9 mouse cellular contexts compared by ENCODE assay signal in genomic region chr1:73538420-73538871, GRCm38 (mm10).
DNase-seq lines count a peak whose midpoint lies in the region; ATAC-seq lines count a peak whose summit lies in the region.
"Had no signal": no experiment of that assay in that cellular context is flagged by ENCODE, and none has a peak within 500 bp of the region (broad histone marks: within the 10 kb centered on the region; RNA-seq: fewer than 3 reads in every experiment).

No protein-coding gene starts in this region.

- H3K4me1 ChIP-seq in embryonic facial prominence, embryonic 15.5 days, result no peaks in the 10 kb centered on the region; the same call in 1 of the 2 replicates
- peaks cover 3% of the 10 kb centered on the region; the same call in 1 of the 2 replicates for H3K4me1 ChIP-seq in midbrain, embryonic 16.5 days (ENCODE audit: control insufficient read depth, insufficient read depth, low read length)

- H3K27ac ChIP-seq in embryonic facial prominence, embryonic 15.5 days (replicated peaks), result no peak overlapping the region
- peak overlapping the region; percentile 54; the same call in 1 of the 2 replicates for H3K27ac ChIP-seq in midbrain, embryonic 16.5 days (ENCODE audit: low read length)

- intact Hi-C loops in left cerebral cortex, postnatal 14 days (cut with DNase I), result loop anchor here (10.0 kb wide), 1 partner anchor 664 kb away; the partner anchor contains the start of gene Igfbp5
- intact Hi-C loops in heart, postnatal 36 days (cut with DNase I), result no loop called here

- H3K4me2 ChIP-seq in embryonic facial prominence, embryonic 15.5 days (replicated peaks), result no peak overlapping the region
- no peak overlapping the region for H3K4me2 ChIP-seq in midbrain, embryonic 16.5 days (ENCODE audit: low read length)

- H3K9ac ChIP-seq in embryonic facial prominence, embryonic 15.5 days, result no peak overlapping the region
- H3K9ac ChIP-seq in midbrain, embryonic 16.5 days (ENCODE audit: low read depth, low read length), result no peak overlapping the region

- H3K36me3 ChIP-seq in embryonic facial prominence, embryonic 15.5 days, result no peaks in the 10 kb centered on the region
- H3K36me3 ChIP-seq in midbrain, embryonic 16.5 days (ENCODE audit: control insufficient read depth, insufficient read depth, low read length), result no peaks in the 10 kb centered on the region
- H3K36me3 ChIP-seq: G1E had no signal

- H3K9me3 ChIP-seq in embryonic facial prominence, embryonic 15.5 days (replicated peaks), result no peaks in the 10 kb centered on the region
- H3K9me3 ChIP-seq in midbrain, embryonic 16.5 days (replicated peaks; ENCODE audit: control insufficient read depth, low read length, poor library complexity, severe bottlenecking), result no peaks in the 10 kb centered on the region
- H3K9me3 ChIP-seq: G1E had no signal

- H3K4me3 ChIP-seq in embryonic facial prominence, embryonic 15.5 days (replicated peaks), result no peak overlapping the region
- H3K4me3 ChIP-seq in midbrain, embryonic 16.5 days (ENCODE audit: low read depth, low read length), result no peak overlapping the region

- 39% methylated on average over 2 of the region's 2 CpGs for WGBS in embryonic facial prominence, embryonic 15.5 days
- WGBS in midbrain, embryonic 16.5 days, result 45% methylated on average over 2 of the region's 2 CpGs

- DNase-seq in left cerebral cortex, postnatal 14 days (ENCODE audit: low spot score in 2 of 2), result peak; percentile 30 to 60
- DNase-seq in left cerebral cortex, adult 11 months (ENCODE audit: low spot score), result no peak
- peak; percentile 31 for DNase-seq in kidney, adult 18-20 months
- DNase-seq in spleen, postnatal 10 days (ENCODE audit: low spot score in 2 of 2), result no peak
- DNase-seq in gastrocnemius, adult 18-20 months (ENCODE audit: low spot score), result no peak
- no peak for DNase-seq in heart, postnatal 36 days

- ATAC-seq in embryonic facial prominence, embryonic 15.5 days (ENCODE audit: insufficient number of reproducible peaks, low FRiP score, low TSS enrichment, low read depth), result peak; percentile 73; the same call in 1 of the 2 replicates
- peak; percentile 97 for ATAC-seq in midbrain, embryonic 16.5 days

- H3K27me3 ChIP-seq in embryonic facial prominence, embryonic 15.5 days, result no peaks in the 10 kb centered on the region
- H3K27me3 ChIP-seq in midbrain, embryonic 16.5 days (ENCODE audit: control insufficient read depth, insufficient read depth, low read depth, low read length), result no peaks in the 10 kb centered on the region

Comparison
In these comparisons a context has a peak if more than half of its experiments do, and no peak if none do; other contexts are left out.
1. DNase-seq: peak in left cerebral cortex, postnatal 14 days (2 of 2) and kidney, adult 18-20 months (single experiment); none in left cerebral cortex, adult 11 months (single experiment), spleen, postnatal 10 days (0 of 2), gastrocnemius, adult 18-20 months (single experiment) and heart, postnatal 36 days (0 of 2).